Mouse (Mus musculus) right cerebral cortex, adult 18-20 months (tissue): ENCODE data around the gene Slc44a5.

Source experiments
- DNase-seq: peaks from one replicate; pipeline ENCODE4 v3.0.0; 2022; ENCODE audit warnings: mixed read lengths

Gene Slc44a5

DNA sequence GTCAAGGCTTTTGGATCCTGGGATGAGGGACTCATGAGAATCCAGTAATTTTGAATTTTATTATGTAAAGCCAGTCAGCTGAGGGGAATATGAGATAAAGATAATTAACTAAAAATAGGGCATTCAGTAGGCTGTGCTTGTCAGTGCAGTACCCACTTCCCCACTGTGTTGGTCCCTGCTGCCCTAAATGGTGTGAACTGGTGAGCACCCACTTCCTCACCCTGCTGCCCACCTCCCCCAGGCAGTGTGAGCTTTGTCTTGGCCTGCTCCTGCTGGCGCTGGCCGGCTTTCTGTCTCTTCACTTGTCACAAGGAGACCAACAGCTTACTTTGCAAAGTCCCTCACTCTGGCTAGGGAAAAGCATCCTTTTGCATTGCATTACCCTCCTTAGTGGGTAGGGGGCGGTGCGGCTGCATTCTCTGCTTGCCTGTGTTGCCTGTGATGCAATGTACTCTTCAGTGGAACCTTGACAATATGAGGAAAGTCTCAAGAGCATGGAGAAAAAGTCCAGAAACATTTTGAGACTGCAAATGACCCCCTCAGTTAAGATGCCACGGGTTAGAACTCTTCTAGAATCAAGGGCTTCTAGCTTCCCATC lies 344.5 kb downstream of the Slc44a5 start:
- DNase-seq = no peak
